Comparison of ENCODE assay signal across 26 mouse cellular contexts in the genomic region with DNA sequence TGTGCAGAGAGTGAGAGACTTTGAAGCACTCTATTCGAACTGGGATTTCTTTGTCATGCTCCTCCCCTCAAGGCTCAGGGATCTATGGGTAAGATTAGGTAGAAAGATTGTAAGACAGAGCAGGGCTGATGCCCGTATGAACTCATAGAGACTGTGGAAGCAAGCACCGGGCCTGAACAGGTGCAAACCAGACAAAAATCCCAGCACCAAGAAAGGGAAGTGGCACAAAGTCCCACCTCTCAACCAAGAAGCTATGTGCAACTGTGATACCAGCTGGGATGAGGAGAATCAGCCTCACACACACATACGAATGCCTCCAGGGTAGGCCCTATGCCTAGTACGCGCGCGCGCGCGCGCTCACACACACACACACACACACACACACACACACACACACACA. TPM values are rescaled to one million over a fixed set of nuclear protein-coding genes. Genes with fewer than 3 reads are reported as not detected.
DNase-seq lines count a peak whose midpoint lies in the region; ATAC-seq lines count a peak whose summit lies in the region.
"Had no signal": no experiment of that assay in that cellular context is flagged by ENCODE, and none has a peak within 500 bp of the region (broad histone marks: within the 10 kb centered on the region; RNA-seq: fewer than 3 reads in every experiment).

No protein-coding gene starts in this region.

- 0 out of 2 replicates have a peak, but pooled peaks have one; percentile 8 for ATAC-seq in megakaryocyte progenitor cell, adult 5-6 weeks (replicated peaks; ENCODE audit: poor library complexity)
- ATAC-seq: forebrain, embryonic 16.5 days; intestine, embryonic 15.5 days had no signal

- H3K4me3 ChIP-seq in brown adipose tissue, adult 24 weeks (ENCODE audit: insufficient read depth, low read depth, low read length): peak overlapping the region; percentile 9; the same call in 1 of the 2 replicates
- H3K4me3 ChIP-seq: embryonic facial prominence, embryonic 12.5 days; forebrain, embryonic 12.5 days; heart, embryonic 10.5 days; hindbrain, embryonic 10.5 days; intestine, embryonic 15.5 days had no signal

- no peak overlapping the region for H3K27ac ChIP-seq in brown adipose tissue, adult 24 weeks (replicated peaks; ENCODE audit: low read depth, low read length)
- H3K27ac ChIP-seq: embryonic facial prominence, embryonic 12.5 days; forebrain, embryonic 12.5 days; heart, embryonic 10.5 days; hindbrain, embryonic 10.5 days; hindbrain, embryonic 14.5 days; intestine, embryonic 15.5 days had no signal

- H3K4me1 ChIP-seq in brown adipose tissue, adult 24 weeks (ENCODE audit: control insufficient read depth, insufficient read depth, insufficient read length, low read length): peaks cover 19% of the 10 kb centered on the region; the same call in 1 of the 2 replicates
- H3K4me1 ChIP-seq: embryonic facial prominence, embryonic 12.5 days; heart, embryonic 10.5 days had no signal

- peak; percentile 90 for DNase-seq in A20 (ENCODE audit: low read depth, low spot score)
- peak; percentile 39 for DNase-seq in B cell, adult 2 months
- DNase-seq in frontal cortex, postnatal 14 days (ENCODE audit: low spot score in 2 of 2): no peak
- no peak for DNase-seq in cerebellum, postnatal 4 days (ENCODE audit: low spot score in 2 of 2)
- no peak for DNase-seq in ovary, adult 18-20 months (ENCODE audit: low spot score)
- DNase-seq: adrenal gland, postnatal 10 days; cerebellum, adult 2 months; cerebellum, postnatal 10 days; gastrocnemius, postnatal 14 days; heart, postnatal 10 days; kidney, adult 18-20 months had no signal

RNA-seq across cellular contexts. Expression of a gene that starts 2.3 kb away (rescaled TPM):
- 2.1 and 2.5 TPM in 2 replicates for polyA plus RNA-seq in brown adipose tissue, adult 24 weeks (2012; ENCODE audit: insufficient read depth, insufficient read length, missing spikeins)
- total RNA-seq in megakaryocyte progenitor cell, adult 5-6 weeks (2015): 18.4 and 23.7 TPM in 2 replicates
- total RNA-seq in megakaryocyte progenitor cell, adult 5-6 weeks (2017): 13.4 and 20.3 TPM in 2 replicates
- polyA plus RNA-seq: G1E had no signal

RNA-seq across cellular contexts. Expression of a gene that starts 20.1 kb away (rescaled TPM):
- not detected in 2 replicates for polyA plus RNA-seq in brown adipose tissue, adult 24 weeks (2012; ENCODE audit: insufficient read depth, insufficient read length, missing spikeins)
- not detected in 2 replicates for total RNA-seq in megakaryocyte progenitor cell, adult 5-6 weeks (2015)
- not detected in 2 replicates for total RNA-seq in megakaryocyte progenitor cell, adult 5-6 weeks (2017)
- total RNA-seq: adrenal gland, postnatal 10 days; G1E; gastrocnemius, adult 18-20 months; gastrocnemius, postnatal 14 days; heart, postnatal 10 days had no signal
- polyA plus RNA-seq: cerebellum, adult 2 months; cortical plate, adult 2 months; embryonic facial prominence, embryonic 12.5 days; forebrain, embryonic 12.5 days; forebrain, embryonic 16.5 days; frontal cortex, adult 2 months; G1E; gonadal fat pad, adult 2 months; heart, embryonic 10.5 days; heart, embryonic 14.5 days; hindbrain, embryonic 10.5 days; hindbrain, embryonic 14.5 days; intestine, embryonic 15.5 days had no signal

RNA-seq across cellular contexts. Expression of a gene that starts 41.5 kb away (rescaled TPM):
- 1.6 and 3.0 TPM in 2 replicates for polyA plus RNA-seq in brown adipose tissue, adult 24 weeks (2012; ENCODE audit: insufficient read depth, insufficient read length, missing spikeins)
- total RNA-seq in megakaryocyte progenitor cell, adult 5-6 weeks (2015): not detected in 2 replicates
- 0.04 TPM in 1 of 2 replicates, not detected in the other for total RNA-seq in megakaryocyte progenitor cell, adult 5-6 weeks (2017)
- polyA plus RNA-seq: G1E had no signal

Comparison
In these comparisons a context has a peak if more than half of its experiments do, and no peak if none do; other contexts are left out.
1. DNase-seq: peak in A20 (single experiment) and B cell, adult 2 months (2 of 2); none in frontal cortex, postnatal 14 days (0 of 2), cerebellum, postnatal 4 days (0 of 2) and ovary, adult 18-20 months (single experiment).